In genomic region chr1:82358871-82359647, GRCm38 (mm10) we compare ENCODE assay signal across 9 mouse cellular contexts. TPM values are rescaled to one million over a fixed set of nuclear protein-coding genes. Genes with fewer than 3 reads are reported as not detected.
DNase-seq lines count a peak whose midpoint lies in the region; ATAC-seq lines count a peak whose summit lies in the region.
"Had no signal": no experiment of that assay in that cellular context is flagged by ENCODE, and none has a peak within 500 bp of the region (broad histone marks: within the 10 kb centered on the region; RNA-seq: fewer than 3 reads in every experiment).

No protein-coding gene starts in this region.

- H3K27ac ChIP-seq in heart, embryonic 12.5 days (ENCODE audit: poor library complexity, severe bottlenecking) = no peak overlapping the region
- no peak overlapping the region for H3K27ac ChIP-seq in kidney, embryonic 16.5 days (ENCODE audit: low read length)

- 0 out of 2 replicates have a peak, but pooled peaks cover 4% of the 10 kb centered on the region for H3K9me3 ChIP-seq in heart, embryonic 12.5 days (replicated peaks)
- H3K9me3 ChIP-seq in kidney, embryonic 16.5 days (ENCODE audit: low read length) = no peaks in the 10 kb centered on the region

- H3K4me1 ChIP-seq in heart, embryonic 12.5 days (replicated peaks) = peaks cover 30% of the 10 kb centered on the region
- 0 out of 2 replicates have a peak, but pooled peaks cover 6% of the 10 kb centered on the region for H3K4me1 ChIP-seq in kidney, embryonic 16.5 days (ENCODE audit: insufficient read depth, low read length)

- peak; percentile 85 for ATAC-seq in heart, embryonic 12.5 days (ENCODE audit: insufficient number of reproducible peaks, low FRiP score)
- ATAC-seq in kidney, embryonic 16.5 days (ENCODE audit: low FRiP score, low TSS enrichment) = no peak
- no peak for ATAC-seq in megakaryocyte progenitor cell, adult 5-6 weeks (replicated peaks; ENCODE audit: poor library complexity)

- 39% methylated on average over 20 of the region's 20 CpGs for WGBS in heart, embryonic 12.5 days
- 57% methylated on average over 20 of the region's 20 CpGs for WGBS in kidney, embryonic 16.5 days

- peaks cover 42% of the 10 kb centered on the region for H3K27me3 ChIP-seq in heart, embryonic 12.5 days (replicated peaks)
- no peaks in the 10 kb centered on the region for H3K27me3 ChIP-seq in kidney, embryonic 16.5 days (ENCODE audit: insufficient read depth, low read length)
- H3K27me3 ChIP-seq: CH12.LX had no signal

- H3K36me3 ChIP-seq in heart, embryonic 12.5 days = no peaks in the 10 kb centered on the region
- H3K36me3 ChIP-seq in kidney, embryonic 16.5 days (ENCODE audit: insufficient read depth, low read length) = no peaks in the 10 kb centered on the region

- no peak overlapping the region; the same call in 1 of the 2 replicates for H3K9ac ChIP-seq in heart, embryonic 12.5 days
- H3K9ac ChIP-seq in kidney, embryonic 16.5 days (replicated peaks; ENCODE audit: low read length) = no peak overlapping the region

- peak overlapping the region; percentile 27 for H3K4me3 ChIP-seq in heart, embryonic 12.5 days
- no peak overlapping the region for H3K4me3 ChIP-seq in kidney, embryonic 16.5 days (ENCODE audit: low read length)

- peak overlapping the region; percentile 53 for H3K4me2 ChIP-seq in heart, embryonic 12.5 days
- H3K4me2 ChIP-seq in kidney, embryonic 16.5 days (replicated peaks; ENCODE audit: low read depth, low read length) = peak overlapping the region; percentile 11; the same call in 1 of the 2 replicates

- DNase-seq in frontal cortex, postnatal 36 days (ENCODE audit: low spot score in 2 of 2) = peak; percentile 8 to 9
- no peak for DNase-seq in frontal cortex, postnatal 25 days (ENCODE audit: low spot score in 2 of 2)
- DNase-seq in adrenal gland, postnatal 14 days = peak; percentile 54
- peak; percentile 21 for DNase-seq in neural tube, embryonic 10.5 days (ENCODE audit: extremely low spot score, low spot score)
- no peak for DNase-seq in thymus, postnatal 10 days (ENCODE audit: low spot score in 2 of 2)

RNA-seq across cellular contexts. Expression of gene Rhbdd1, which starts 42.8 kb away (rescaled TPM):
- total RNA-seq in adrenal gland, postnatal 14 days (2021) = 23.0 and 23.2 TPM in 2 replicates
- polyA plus RNA-seq in heart, embryonic 12.5 days (2016; fragmentation: Nextera tagmentation; extraction: Ambion mirVana) = 11.5 and 11.9 TPM in 2 replicates
- polyA plus RNA-seq in kidney, embryonic 16.5 days (2015; fragmentation: Nextera tagmentation; extraction: Ambion mirVana) = 11.2 and 11.8 TPM in 2 replicates
- 11.6 and 12.1 TPM in 2 replicates for total RNA-seq in megakaryocyte progenitor cell, adult 5-6 weeks (2015)
- 14.1 and 16.0 TPM in 2 replicates for total RNA-seq in megakaryocyte progenitor cell, adult 5-6 weeks (2017)

Comparison
In these comparisons a context has a peak if more than half of its experiments do, and no peak if none do; other contexts are left out.
1. DNase-seq: peak in frontal cortex, postnatal 36 days (2 of 2), adrenal gland, postnatal 14 days (single experiment) and neural tube, embryonic 10.5 days (single experiment); none in frontal cortex, postnatal 25 days (0 of 2) and thymus, postnatal 10 days (0 of 2).